Mouse (Mus musculus) c-Kit-positive CD71-positive TER-119-positive erythroid progenitor cells, embryonic 14.5 days (primary cell): ENCODE measurements around the gene Olfr1375.
"Not testable (repeated sequence)": the region's sequence is repeated elsewhere in the genome, so short reads cannot be mapped to it uniquely, and the experiment has no call there.

Source experiments
- DNase-seq: peaks from one replicate; pipeline ENCODE4 v3.0.0-alpha.2; 2013; ENCODE audit warnings: low spot score

The Olfr1375 gene

DNA sequence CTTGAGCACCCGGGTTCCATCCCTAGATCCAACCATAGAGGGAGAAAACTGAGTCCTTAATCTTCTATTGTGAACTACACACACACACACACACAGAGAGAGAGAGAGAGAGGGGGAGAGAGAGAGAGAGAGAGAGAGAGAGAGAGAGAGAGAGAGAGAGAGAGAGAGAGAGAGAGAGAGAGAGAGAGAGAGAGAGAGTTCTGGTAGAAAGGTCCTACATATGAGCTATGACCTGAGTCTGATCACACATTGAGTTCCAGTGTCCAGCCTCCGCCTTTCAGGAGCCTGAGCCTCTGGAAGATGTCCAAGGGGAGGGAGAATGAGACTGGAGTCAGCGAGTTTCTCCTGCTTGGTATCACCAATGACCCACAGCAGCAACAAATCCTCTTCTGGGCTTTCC lies at the start of gene Olfr1375:
Gene Olfr1375 (plus strand): TSS at position 301 of the 400 bp plus-strand sequence.
- DNase-seq = not testable (repeated sequence)

DNA sequence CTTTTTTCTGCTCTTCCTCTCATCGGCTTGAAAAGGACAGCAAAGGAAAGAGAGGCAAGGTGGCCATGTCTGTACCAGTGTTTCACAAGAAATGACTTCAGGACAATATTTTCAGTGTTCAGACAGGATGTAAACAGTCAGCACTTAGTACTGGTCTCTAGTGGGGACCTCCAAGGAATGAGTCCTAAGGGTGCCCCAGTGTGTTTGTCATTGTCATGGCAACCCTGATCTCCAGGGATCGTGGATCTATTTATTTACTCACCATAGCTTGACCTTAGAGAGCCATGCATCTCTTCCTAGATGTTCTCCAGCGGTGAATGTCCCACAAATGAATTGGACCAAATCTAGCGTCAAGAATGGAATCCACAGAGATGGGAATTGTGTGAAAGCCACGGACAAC lies 44.6 kb upstream of the Olfr1375 start, which contains the start of gene Olfr51:
Gene Olfr51 (plus strand): TSS at position 301 of the 400 bp plus-strand sequence.
- no peak for DNase-seq

DNA sequence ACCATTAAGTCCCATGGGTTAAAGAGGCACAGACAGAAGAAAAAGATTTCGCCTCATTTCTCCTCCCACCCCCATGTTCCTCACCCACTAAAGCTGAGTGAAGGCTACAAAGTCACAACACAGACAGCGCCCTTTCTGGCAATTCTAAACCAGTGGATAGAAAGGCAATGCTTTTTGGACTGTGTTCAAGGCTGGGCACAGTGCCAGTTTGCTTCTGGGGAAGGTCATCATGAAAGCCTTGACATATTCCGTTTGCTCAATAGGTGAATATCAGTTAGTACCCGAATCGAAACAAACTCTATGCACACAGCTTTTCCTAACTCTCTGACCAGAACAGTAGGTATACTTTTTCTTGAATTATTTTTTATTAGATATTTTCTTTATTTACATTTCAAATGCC lies 36.1 kb upstream of the Olfr1375 start:
- no peak for DNase-seq

DNA sequence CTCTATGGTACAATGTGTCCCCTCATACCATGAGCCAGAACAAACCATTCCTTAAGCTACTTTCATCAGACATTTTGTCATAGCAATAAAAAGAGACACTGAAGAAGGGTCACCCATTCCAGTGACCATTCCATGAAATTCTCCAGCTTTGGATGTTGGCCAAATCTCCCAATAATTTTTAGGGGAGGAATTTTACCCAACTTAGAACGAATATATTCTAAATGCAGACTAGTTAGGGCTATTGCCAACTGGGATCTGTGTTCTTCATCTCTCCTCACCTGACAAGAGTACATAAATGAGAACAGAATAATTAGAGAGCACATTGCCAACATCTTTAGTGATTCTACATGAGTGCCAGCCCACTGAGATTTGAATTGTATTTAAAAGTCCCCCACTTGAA lies 34.0 kb upstream of the Olfr1375 start, which contains the start of gene Olfr54:
Gene Olfr54 (plus strand): TSS at position 301 of the 400 bp plus-strand sequence.
- DNase-seq = no peak

DNA sequence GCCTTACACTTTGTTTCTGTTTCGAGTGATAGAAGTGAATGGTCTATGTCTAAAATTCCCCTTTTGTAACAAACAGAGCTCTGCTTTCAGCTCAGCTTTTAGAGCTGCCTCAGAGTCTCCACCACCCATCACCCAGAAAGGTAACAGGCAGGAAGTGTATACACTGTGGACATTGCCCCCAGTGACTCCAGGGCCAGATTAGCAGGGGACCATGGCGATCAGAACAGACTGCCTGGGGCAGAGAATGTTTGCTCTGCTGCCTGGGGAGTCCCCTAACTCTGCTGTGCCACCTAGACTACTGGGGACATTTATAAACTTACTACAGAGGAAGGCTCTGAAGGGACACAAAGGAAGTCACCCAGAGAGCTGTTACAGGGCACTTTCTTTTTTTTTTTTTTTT lies 31.6 kb upstream of the Olfr1375 start:
- no peak for DNase-seq

DNA sequence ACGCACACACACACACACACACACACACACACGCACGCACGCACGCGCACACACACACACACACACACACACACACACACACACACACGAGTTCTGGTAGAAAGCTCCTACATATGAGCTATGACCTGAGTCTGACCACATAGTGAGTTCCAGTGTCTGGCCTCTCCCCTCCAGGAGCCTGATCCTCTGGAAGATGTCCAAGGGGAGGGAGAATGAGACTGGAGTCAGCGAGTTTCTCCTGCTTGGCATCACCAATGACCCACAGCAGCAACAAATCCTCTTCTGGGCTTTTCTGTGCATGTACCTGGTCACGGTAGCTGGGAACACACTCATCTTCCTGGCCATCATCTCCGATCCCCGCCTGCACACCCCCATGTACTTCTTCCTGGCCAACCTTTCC lies 21.1 kb upstream of the Olfr1375 start:
- DNase-seq = not testable (repeated sequence)

DNA sequence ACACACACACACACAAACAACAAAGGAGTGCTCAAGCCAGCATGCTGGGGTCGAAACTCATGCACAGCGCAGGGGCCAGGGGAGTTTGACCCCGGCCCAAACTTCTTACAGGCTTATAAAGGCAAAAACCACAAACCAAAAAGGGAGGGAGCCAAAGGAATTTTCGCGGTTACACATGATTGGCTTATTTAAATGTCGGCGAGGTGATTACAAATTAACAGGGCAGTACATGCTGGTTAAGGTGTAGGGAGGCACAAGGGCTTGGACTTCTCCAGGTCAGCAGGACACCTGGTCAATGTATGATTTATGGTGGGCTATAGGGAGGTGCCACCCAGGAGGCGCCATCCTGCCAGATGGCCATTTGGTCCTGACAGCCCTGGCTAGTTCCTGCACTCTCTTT lies 18.5 kb upstream of the Olfr1375 start:
- DNase-seq = not testable (repeated sequence)

DNA sequence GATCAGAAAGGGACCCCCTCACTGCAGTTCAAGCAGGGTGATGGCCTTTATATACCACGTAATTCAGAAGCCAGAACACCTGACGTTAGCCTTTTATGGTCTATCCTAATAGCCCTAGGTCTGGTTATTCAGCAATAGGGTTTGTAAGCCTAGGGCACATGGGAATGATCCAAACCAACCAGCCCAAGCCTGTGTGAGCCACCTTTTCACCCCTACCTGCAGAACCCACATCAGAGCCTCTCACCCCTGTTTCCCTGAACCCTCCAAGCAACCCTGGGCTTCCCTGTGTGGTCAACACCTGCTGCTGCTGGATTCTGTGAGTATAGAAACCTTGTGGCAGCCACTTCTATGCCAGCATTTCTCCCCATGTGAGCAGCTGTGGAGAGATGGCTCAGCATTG lies 17.7 kb upstream of the Olfr1375 start:
- DNase-seq = no peak

DNA sequence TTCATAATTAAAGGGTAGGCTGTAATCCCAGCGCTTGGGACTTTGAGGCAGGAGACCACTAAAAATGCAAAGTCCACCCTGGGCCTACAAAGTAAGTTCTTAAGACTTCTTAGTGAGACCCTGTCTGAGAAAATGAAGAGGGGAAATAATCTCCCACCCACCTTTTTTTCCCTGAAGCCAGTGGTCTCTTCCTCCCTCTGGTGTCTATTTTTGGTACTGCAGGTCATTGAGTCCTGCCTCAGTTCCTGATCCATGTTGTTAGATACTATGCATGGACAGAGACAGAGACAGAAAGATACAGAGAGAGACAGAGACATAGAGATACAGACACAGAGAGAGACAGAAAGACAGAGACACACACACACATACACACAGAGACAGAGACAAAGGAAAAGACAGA lies 15.1 kb upstream of the Olfr1375 start:
- peak; percentile 11 for DNase-seq

DNA sequence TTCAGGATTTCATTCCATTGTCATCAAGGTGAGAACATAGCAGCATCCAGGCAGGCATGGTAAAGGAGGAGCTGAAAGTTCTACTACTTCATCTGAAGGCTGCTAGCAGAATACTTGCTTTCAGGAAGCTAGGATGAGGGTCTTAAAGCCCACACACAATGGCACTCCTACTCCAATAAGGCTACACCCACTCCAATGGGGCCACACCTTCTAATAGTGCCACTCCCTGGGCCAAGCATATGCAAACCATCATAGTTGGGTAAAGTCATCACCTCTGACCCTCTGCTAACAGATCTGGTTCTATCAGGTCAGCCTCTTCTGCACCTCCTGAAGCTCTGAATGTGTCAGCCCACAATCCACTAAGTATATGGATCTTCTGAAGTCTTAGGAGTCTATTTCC lies 13.8 kb upstream of the Olfr1375 start:
- not testable (repeated sequence) for DNase-seq

DNA sequence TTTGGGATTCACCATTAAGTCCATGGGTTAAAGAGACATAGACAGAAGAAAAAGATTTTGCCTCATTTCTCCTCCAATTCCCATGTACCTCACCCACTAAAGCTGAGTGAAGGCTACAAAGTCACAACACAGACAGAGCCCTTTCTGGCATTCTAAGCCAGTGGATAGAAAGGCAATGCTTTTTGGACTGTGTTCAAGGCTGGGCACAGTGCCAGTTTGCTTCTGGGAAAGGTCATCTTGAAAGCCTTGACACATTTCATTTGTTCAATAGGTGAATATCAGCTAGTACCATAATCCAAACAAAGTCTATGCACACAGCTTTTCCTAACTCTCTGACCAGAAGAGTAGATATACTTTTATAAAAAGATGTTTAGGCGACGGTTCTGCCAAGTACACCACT lies 12.0 kb upstream of the Olfr1375 start:
- no peak for DNase-seq

DNA sequence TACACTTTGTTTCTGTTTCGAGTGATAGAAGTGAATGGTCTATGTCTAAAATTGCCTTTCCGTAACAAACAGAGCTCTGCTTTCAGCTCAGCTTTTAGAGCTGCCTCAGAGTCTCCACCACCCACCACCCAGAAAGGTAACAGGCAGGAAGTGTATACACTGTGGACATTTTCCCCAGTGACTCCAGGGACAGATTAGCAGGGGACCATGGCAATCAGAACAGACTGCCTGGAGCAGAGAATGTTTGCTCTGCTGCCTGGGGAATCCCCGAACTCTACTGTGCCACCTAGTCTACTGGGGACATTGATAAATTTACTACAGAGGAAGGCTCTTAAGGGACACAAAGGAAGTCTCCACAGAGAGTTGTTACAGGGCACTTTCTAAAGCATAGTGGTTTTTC lies 3.1 kb upstream of the Olfr1375 start:
- not testable (repeated sequence) for DNase-seq

DNA sequence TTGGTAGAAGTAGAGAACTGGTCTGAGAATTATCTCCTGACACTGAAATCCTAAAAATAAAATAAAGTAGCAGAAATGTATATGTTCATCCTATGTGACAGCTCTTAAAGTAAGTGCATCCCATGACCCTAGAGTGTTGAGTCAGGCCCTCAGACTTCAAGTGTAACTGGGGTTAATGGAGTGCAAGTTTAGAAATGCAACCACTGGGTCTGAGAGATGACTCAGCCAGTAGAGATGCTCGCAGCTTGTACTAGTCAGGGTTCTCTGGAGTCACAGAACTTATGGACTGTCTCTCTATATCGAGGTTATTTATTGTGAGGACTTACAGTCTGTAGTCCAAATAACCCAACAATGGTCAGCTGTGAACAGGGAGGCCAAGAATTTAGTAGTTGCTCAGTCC lies 3.8 kb downstream of the Olfr1375 start:
- no peak for DNase-seq

DNA sequence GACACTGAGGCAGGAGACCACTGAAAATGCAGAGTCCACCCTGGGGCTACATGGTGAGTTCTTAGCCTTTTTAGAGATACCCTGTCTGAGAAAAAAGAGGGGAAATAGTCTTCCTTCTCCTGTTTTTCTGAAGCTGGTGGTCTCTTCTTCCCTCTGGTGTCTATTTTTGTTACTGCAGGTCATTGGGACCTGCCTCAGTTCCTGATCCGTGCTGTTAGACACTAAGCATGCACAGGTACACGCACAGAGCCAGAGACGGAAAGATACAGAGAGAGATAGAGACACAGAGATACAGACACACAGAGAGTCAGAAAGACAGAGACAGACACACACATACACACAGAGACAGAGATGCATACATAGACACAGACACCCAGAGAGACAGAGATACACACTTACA lies 5.3 kb downstream of the Olfr1375 start:
- DNase-seq = no peak

DNA sequence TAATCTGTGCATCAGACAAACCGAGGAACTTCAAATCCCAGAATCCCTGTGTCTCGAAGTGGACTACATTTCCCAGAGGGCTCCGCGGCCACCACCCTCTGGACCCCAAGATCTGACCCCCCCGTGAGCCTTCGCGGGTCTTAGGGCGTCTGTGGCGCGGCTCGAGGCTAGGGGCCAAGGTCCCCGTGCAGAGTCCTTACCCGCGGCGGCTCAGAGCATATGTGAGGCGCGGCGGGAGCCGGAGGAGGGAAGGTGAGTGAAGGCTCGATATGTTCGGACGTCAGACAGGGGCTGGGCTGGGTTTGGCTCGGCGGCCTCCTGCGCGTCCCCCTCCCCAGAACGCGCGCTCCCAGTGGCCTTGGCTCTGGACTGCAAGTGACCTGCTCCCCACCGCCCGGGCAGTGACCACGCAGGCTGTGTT lies 11.3 kb downstream of the Olfr1375 start, which contains the start of gene Zfp354a:
Gene Zfp354a (plus strand): TSS at position 107 of the 421 bp plus-strand sequence.
- DNase-seq = peak; percentile 10

DNA sequence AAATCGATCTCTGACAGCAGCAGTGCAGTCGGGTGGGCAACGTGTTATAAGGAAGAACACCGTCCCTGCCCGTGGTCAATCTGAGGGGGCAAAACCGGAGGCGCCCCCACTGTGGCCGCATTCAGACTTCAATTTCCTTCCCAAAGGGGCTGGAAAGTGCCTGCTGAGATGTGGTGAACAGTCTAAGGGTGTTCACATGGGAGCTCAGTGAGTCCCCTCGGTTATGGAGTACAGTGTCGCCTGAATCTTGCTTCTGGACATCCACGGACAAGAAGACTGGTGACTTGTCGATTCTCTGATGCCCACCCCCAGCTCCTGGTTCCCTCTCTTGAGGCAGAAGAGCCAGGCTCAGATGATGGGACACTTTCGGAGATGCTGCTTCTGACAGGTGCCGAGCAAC lies 11.7 kb downstream of the Olfr1375 start:
- no peak for DNase-seq

DNA sequence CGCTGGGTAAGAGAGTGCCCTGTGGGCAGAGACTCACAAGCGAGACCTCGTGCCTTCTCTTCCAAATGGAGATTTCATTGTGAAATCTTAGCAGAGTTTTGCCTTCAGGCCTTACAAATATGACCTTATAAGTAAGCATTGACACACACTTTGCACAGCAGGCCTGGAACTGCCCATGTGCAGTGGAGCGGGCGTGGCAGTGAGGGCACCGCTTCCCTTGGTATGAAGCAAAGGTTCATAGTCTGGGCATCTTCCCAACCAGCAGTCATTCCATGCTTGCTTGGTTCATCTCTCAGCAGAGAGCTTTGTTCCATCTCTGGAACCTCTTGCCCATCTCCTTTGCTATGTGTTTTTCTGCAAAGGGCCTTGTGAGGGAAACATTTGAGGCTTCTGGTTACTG lies 13.1 kb downstream of the Olfr1375 start:
- DNase-seq = no peak

DNA sequence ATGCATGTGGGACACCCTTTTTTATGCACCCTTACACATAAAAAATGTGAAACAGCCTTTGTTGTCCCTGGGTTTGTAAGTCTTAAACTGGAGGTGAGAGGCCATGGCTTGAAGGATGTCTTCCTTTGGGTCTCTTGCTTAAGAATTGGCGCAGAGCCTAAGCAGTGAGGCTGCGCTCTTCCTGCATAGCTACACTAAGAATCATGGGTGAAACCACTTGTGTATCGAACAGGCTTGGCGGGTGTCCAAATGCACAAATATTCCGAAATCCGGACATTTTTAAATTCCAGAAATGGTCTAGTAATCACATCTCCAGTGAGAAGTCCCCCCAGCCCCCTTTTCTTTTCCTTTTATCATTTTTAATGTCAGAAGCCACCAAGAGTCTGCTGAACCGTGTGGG lies 15.4 kb downstream of the Olfr1375 start:
- no peak for DNase-seq

DNA sequence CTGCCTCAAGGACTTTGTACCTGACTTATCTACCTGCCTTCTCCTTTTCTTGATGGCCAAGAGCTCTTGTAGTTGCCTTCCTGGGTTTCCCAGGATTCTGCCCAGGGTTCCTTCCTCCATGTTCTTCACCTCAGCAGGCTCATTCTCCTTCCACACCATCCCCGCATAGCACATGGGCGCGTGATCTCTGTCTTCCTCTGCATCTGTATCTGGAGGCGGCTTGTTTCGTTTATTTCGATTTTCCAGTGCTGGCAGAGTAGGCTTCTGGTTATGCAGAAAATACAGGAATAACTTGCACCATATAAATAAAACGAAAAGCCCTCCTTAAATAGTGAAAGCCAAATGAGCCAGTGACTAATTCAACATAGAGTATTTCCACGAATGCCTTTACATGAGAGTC lies 15.9 kb downstream of the Olfr1375 start:
- no peak for DNase-seq

DNA sequence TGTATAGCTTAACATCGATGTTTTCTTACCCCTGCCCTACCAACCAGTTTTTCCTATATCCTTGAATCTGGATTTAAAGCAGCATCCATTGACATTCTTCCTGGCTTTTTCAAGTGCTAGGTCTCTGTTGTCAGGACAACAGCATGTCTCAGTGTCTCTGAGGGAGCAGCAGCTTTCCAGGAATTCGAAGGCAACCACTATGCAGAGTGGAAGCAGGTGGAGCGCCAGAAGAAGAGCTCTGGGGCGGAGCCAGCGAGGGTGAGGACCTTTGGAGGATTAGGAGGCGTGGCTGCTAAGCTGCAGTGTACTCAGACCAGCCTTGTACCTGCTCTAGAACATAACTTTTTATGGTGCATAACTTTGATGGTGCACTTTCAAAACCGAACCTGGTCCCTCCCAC lies 36.6 kb downstream of the Olfr1375 start:
- no peak for DNase-seq

DNA sequence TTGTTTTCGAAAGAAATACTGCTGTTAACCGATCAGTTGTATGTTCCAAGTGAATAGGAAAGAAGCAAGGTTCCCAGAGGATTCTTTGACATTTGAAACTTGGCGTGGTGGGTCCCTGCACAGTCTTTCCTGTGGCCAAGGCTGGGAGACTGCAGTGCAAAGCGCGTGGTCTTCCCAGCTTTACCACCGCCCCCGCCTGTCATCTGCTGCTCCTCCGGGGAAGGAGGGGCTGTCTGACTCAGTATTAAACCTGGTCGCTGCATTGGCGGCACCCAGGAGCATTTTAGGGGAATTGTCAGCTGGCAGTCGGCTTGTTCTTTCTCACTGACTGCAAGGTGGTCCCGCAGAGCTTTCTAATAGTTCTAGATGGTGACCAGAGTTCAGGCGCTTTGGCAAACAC lies 37.4 kb downstream of the Olfr1375 start:
- no peak for DNase-seq
